Mouse (Mus musculus) kidney, adult 2 months (tissue): Measurements from ENCODE around the gene Tti1.

Source experiments
- CTCF ChIP-seq: fragments of 200-500 bp; conservative IDR thresholded peaks from 2 replicates; pipeline ENCODE4 v1.5.1; 2011; ENCODE audit warnings: low read depth, mild to moderate bottlenecking, control low read depth, low read length, moderate library complexity, mixed read lengths; ENCODE audit not compliant: insufficient read depth, insufficient read length
- POLR2A ChIP-seq: fragments of 200-500 bp; IDR thresholded peaks from one replicate; pipeline ENCODE4 v1.6.1; 2011; ENCODE audit warnings: low read depth, low read length, control low read depth

DNA sequence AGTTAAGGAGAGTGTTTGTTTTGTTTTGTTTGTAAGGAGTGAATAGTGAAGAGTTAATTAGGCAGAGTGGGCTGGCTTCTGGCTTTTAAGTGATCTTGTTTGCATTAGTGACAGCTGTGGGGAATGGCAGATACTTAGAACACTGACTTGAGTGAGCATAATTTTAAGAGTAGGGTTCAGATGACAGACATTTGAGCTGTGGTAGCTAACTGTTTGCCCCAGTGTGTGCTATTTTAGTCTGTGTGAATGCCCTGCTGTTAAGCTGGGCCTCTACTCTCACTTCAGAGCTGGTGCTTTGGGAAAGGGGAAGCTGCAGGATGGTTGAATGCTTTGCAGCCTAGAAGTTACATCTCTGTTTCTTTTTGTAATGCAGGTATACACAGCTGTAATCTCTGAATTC lies 38.2 kb upstream of the Tti1 start:
- TF ChIP-seq POLR2A (no peak), CTCF (no peak)
